Mouse (Mus musculus) liver, adult 2 months (tissue): ENCODE measurements around the gene Poldip2. TPM values are rescaled to one million over a fixed set of nuclear protein-coding genes. Genes with fewer than 3 reads are reported as not detected.

ENCODE experiments used
- DNase-seq: peaks from one replicate; pipeline ENCODE4 v3.0.0-alpha.2; 2011; ENCODE audit warnings: low read depth, low spot score; ENCODE audit errors: extremely low read depth
- H3K27ac ChIP-seq: fragments of 200-500 bp; replicated peaks from 2 replicates; pipeline ENCODE4 v1.5.1; 2012; ENCODE audit warnings: low read depth, mild to moderate bottlenecking, control low read depth, inconsistent platforms, low read length; ENCODE audit not compliant: insufficient read depth
- H3K27me3 ChIP-seq: fragments of 200-500 bp; 2 replicates; pipeline ENCODE4 v1.6.1; 2012; ENCODE audit warnings: mild to moderate bottlenecking, moderate library complexity, low read length, inconsistent platforms; ENCODE audit not compliant: control insufficient read depth, insufficient read depth
- H3K36me3 ChIP-seq: fragments of 200-500 bp; 2 replicates; pipeline ENCODE4 v1.6.1; 2012; ENCODE audit warnings: low read length, inconsistent platforms; ENCODE audit not compliant: control insufficient read depth, insufficient read depth
- H3K4me1 ChIP-seq: fragments of 200-500 bp; 2 replicates; pipeline ENCODE4 v1.6.1; 2011; ENCODE audit warnings: low read length; ENCODE audit not compliant: control insufficient read depth, insufficient read depth
- H3K4me3 ChIP-seq: fragments of 200-500 bp; 2 replicates; pipeline ENCODE4 v1.5.1; 2011; ENCODE audit warnings: low read depth, mild to moderate bottlenecking, control low read depth, low read length, moderate library complexity; ENCODE audit not compliant: insufficient read depth
- H3K79me2 ChIP-seq: fragments of 200-500 bp; 2 replicates; pipeline ENCODE4 v1.6.1; 2012; ENCODE audit warnings: inconsistent platforms, mild to moderate bottlenecking, low read length, moderate library complexity; ENCODE audit not compliant: control insufficient read depth, insufficient read depth
- H3K9ac ChIP-seq: fragments of 200-500 bp; 2 replicates; pipeline ENCODE4 v1.6.1; 2012; ENCODE audit warnings: low read depth, mild to moderate bottlenecking, control low read depth, inconsistent platforms, low read length
- CTCF ChIP-seq: fragments of 200-500 bp; IDR thresholded peaks from 2 replicates; pipeline ENCODE4 v1.5.1; 2011; ENCODE audit warnings: low read depth, low read length, control low read depth
- POLR2A ChIP-seq: fragments of 200-500 bp; IDR thresholded peaks from 2 replicates; pipeline ENCODE4 v1.6.1; 2011; ENCODE audit warnings: low read length, control low read depth; ENCODE audit not compliant: insufficient read depth; ENCODE audit errors: extremely low read depth
- WGBS: fragments of 180-500 bp; shearing (Covaris S2); methylation state at CpG from one replicate; pipeline ENCODE4 v1.1.7; 2018; 5-methylcytosine and 5-hydroxymethylcytosine counted together
- polyA plus RNA-seq: library from polyadenylated mRNA; depleted of rRNA; stranded (reverse); fragments of >200 nt; gene quantifications from 2 replicates; pipeline ENCODE4 v1.2.3, GENCODE M21; 2012
- total RNA-seq: library from RNA; depleted of rRNA; stranded (reverse); fragments of >200 nt; gene quantifications from 2 replicates; pipeline ENCODE4 v1.2.3, GENCODE M21; 2014

Poldip2 gene
- total and polyA plus RNA-seq, 2 experiments = 63.5 to 80.9 TPM

GRCm38 (mm10) chr11:78466242-78466912 is 45.6 kb upstream of the Poldip2 start:
- 64% methylated on average over 23 of the region's 23 CpGs for WGBS
- H3K36me3 ChIP-seq = no peaks in the 10 kb centered on the region
- H3K9ac ChIP-seq = peak overlapping the region; percentile 30; the same call in 1 of the 2 replicates
- H3K79me2 ChIP-seq = no peaks in the 10 kb centered on the region
- H3K27ac ChIP-seq = peak overlapping the region; percentile 6
- no peaks in the 10 kb centered on the region for H3K27me3 ChIP-seq
- no peak for TF ChIP-seq CTCF
- H3K4me3 ChIP-seq = peak overlapping the region; percentile 69
- DNase-seq = no peak
- peaks cover 5% of the 10 kb centered on the region; the same call in 1 of the 2 replicates for H3K4me1 ChIP-seq

- 74% methylated on average over 7 of the region's 7 CpGs for WGBS
- no peak overlapping the region for H3K27ac ChIP-seq
These were observed 44.5 kb upstream of the Poldip2 start for GRCm38 (mm10) chr11:78467515-78467914.

GRCm38 (mm10) chr11:78467932-78468331 is 44.1 kb upstream of the Poldip2 start:
- DNase-seq = no peak
- TF ChIP-seq POLR2A (no peak), CTCF (no peak)
- no peak overlapping the region for H3K9ac ChIP-seq
- no peak overlapping the region for H3K27ac ChIP-seq
- no peaks in the 10 kb centered on the region for H3K36me3 ChIP-seq
- no peaks in the 10 kb centered on the region for H3K27me3 ChIP-seq
- H3K79me2 ChIP-seq = no peaks in the 10 kb centered on the region
- H3K4me1 ChIP-seq = peaks cover 5% of the 10 kb centered on the region; the same call in 1 of the 2 replicates
- H3K4me3 ChIP-seq = no peak overlapping the region
- WGBS = 60% methylated on average over 3 of the region's 3 CpGs

More at GRCm38 (mm10) chr11:78467515-78467914, 44.5 kb upstream of the Poldip2 start:
- Histone ChIP-seq H3K27me3 (no peaks in the 10 kb centered on the region), H3K9ac (no peak overlapping the region), H3K4me1 (peaks cover 5% of the 10 kb centered on the region; the same call in 1 of the 2 replicates), H3K36me3 (no peaks in the 10 kb centered on the region), H3K79me2 (no peaks in the 10 kb centered on the region), H3K4me3 (no peak overlapping the region)
- TF ChIP-seq CTCF (no peak), POLR2A (no peak)
- no peak for DNase-seq

- no peaks in the 10 kb centered on the region for H3K36me3 ChIP-seq
- H3K4me3 ChIP-seq = no peak overlapping the region
- H3K9ac ChIP-seq = no peak overlapping the region
- no peak overlapping the region for H3K27ac ChIP-seq
- no peak for TF ChIP-seq CTCF
- TF ChIP-seq POLR2A = no peak
- peak; percentile 44 for DNase-seq
- no peaks in the 10 kb centered on the region for H3K27me3 ChIP-seq
- WGBS = 82% methylated on average over 10 of the region's 10 CpGs
- peaks cover 3% of the 10 kb centered on the region; the same call in 1 of the 2 replicates for H3K4me1 ChIP-seq
- no peaks in the 10 kb centered on the region for H3K79me2 ChIP-seq
These were observed 40.5 kb upstream of the Poldip2 start for GRCm38 (mm10) chr11:78471326-78472103.

GRCm38 (mm10) chr11:78475289-78475688 is 36.7 kb upstream of the Poldip2 start:
- H3K4me3 ChIP-seq = no peak overlapping the region
- WGBS = 74% methylated on average over 3 of the region's 3 CpGs
- no peaks in the 10 kb centered on the region for H3K79me2 ChIP-seq
- TF ChIP-seq CTCF = no peak
- TF ChIP-seq POLR2A = no peak
- no peaks in the 10 kb centered on the region for H3K27me3 ChIP-seq
- no peak overlapping the region for H3K27ac ChIP-seq
- no peaks in the 10 kb centered on the region for H3K36me3 ChIP-seq
- no peak overlapping the region for H3K9ac ChIP-seq
- no peaks in the 10 kb centered on the region for H3K4me1 ChIP-seq
- no peak for DNase-seq

GRCm38 (mm10) chr11:78483639-78484038 is 28.4 kb upstream of the Poldip2 start:
- Histone ChIP-seq H3K27me3 (peaks cover 6% of the 10 kb centered on the region; the same call in 1 of the 2 replicates), H3K4me3 (no peak overlapping the region), H3K27ac (no peak overlapping the region), H3K4me1 (no peaks in the 10 kb centered on the region), H3K36me3 (no peaks in the 10 kb centered on the region), H3K9ac (no peak overlapping the region), H3K79me2 (no peaks in the 10 kb centered on the region)
- DNase-seq = no peak
- 58% methylated on average over 7 of the region's 7 CpGs for WGBS
- TF ChIP-seq POLR2A = no peak
- no peak for TF ChIP-seq CTCF
